Mouse (Mus musculus) heart, embryonic 13.5 days (tissue): ENCODE data around the gene Serpinb9b. TPM values are rescaled to one million over a fixed set of nuclear protein-coding genes. Genes with fewer than 3 reads are reported as not detected.
"Not testable (repeated sequence)": the region's sequence is repeated elsewhere in the genome, so short reads cannot be mapped to it uniquely, and the experiment has no call there.

Source experiments
- ATAC-seq: fragments of 200-750 bp; cut with Nextera tagmentation; 2 replicates; pipeline ENCODE4 v1.8.0; 2017; ENCODE audit warnings: moderate TSS enrichment; ENCODE audit not compliant: insufficient number of reproducible peaks, low FRiP score, low TSS enrichment; ENCODE audit errors: extremely low read depth
- H3K27ac ChIP-seq: fragments of 300-500 bp; sonication (generic); replicated peaks from 2 replicates; pipeline ENCODE4 v1.5.1; 2015; ENCODE audit warnings: moderate library complexity, mild to moderate bottlenecking, inconsistent platforms
- H3K27me3 ChIP-seq: fragments of 300-500 bp; sonication (generic); replicated peaks from 2 replicates; pipeline ENCODE4 v1.6.1; 2015; ENCODE audit warnings: mild to moderate bottlenecking, inconsistent platforms
- H3K36me3 ChIP-seq: fragments of 300-500 bp; sonication (generic); 2 replicates; pipeline ENCODE4 v1.6.1; 2015; ENCODE audit warnings: mild to moderate bottlenecking, inconsistent platforms
- H3K4me1 ChIP-seq: fragments of 300-500 bp; sonication (generic); 2 replicates; pipeline ENCODE4 v1.6.1; 2015; ENCODE audit warnings: inconsistent platforms
- H3K4me2 ChIP-seq: fragments of 300-500 bp; sonication (generic); 2 replicates; pipeline ENCODE4 v1.6.1; 2015; ENCODE audit warnings: inconsistent platforms, mild to moderate bottlenecking, moderate library complexity
- H3K4me3 ChIP-seq: fragments of 300-500 bp; sonication (generic); 2 replicates; pipeline ENCODE4 v1.5.1; 2015; ENCODE audit warnings: moderate library complexity, mild to moderate bottlenecking, inconsistent platforms
- H3K9ac ChIP-seq: fragments of 300-500 bp; sonication (generic); 2 replicates; pipeline ENCODE4 v1.6.1; 2015; ENCODE audit warnings: inconsistent platforms, mild to moderate bottlenecking, moderate library complexity
- H3K9me3 ChIP-seq: fragments of 300-500 bp; sonication (generic); 2 replicates; pipeline ENCODE4 v1.6.1; 2016; ENCODE audit warnings: inconsistent platforms
- whole genome bisulfite sequencing: fragments of 180-500 bp; shearing (Covaris S2); methylation state at CpG from one replicate; pipeline ENCODE4 v1.1.7; 2015; ENCODE audit warnings: mixed read lengths; 5-methylcytosine and 5-hydroxymethylcytosine counted together
- polyA plus RNA-seq: library from polyadenylated mRNA; unstranded; fragments of >200 nt; fragmentation: Nextera tagmentation; extraction: Ambion mirVana; gene quantifications from 2 replicates; pipeline ENCODE4 v1.2.1, GENCODE M21; 2015

The Serpinb9b gene
- polyA plus RNA-seq, 1 experiment from 2014 or later, result 0.78 TPM

DNA sequence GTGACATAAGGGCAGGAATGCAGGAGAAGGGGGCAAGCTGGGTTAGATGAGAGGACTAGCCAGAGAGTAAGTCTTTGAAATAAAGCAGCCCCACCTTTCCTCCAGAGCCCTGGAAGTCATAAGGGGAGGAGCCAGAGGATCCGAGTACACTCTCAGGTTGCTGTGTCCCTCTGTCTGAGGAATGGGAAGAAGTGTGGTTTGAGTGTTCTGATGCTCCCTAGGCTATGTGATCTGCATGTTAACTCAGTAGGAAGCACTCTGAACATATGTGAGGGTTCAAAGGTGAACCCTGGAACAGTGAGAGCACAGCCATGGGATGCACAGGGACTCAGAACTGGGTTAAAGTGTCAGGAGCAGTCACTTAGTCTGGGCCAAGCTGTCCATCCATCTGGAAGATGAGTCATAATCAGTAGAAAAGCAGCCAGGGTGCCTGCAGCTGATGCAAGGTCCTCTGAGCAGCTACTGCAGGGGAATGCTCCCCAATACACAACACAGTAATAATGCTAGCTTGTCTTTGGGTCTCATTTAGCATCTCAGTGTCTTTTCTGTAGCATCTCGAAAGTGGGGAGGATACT, 21.6 kb upstream of the Serpinb9b start:
- H3K4me2 ChIP-seq, result peak overlapping the region; percentile 76
- no peak for ATAC-seq

GRCm38 (mm10) chr13:33006555-33006954, 20.7 kb upstream of the Serpinb9b start:
- H3K27ac ChIP-seq, result no peak overlapping the region
- H3K4me2 ChIP-seq, result no peak overlapping the region
- H3K36me3 ChIP-seq, result peaks cover 26% of the 10 kb centered on the region
- no peaks in the 10 kb centered on the region for H3K9me3 ChIP-seq
- no peak for ATAC-seq
- H3K4me3 ChIP-seq, result no peak overlapping the region
- no peak overlapping the region for H3K9ac ChIP-seq
- H3K27me3 ChIP-seq, result no peaks in the 10 kb centered on the region
- H3K4me1 ChIP-seq, result peaks cover 26% of the 10 kb centered on the region
- WGBS, result 69% methylated on average over 3 of the region's 3 CpGs

More for the DNA sequence above, 21.6 kb upstream of the Serpinb9b start:
- no peaks in the 10 kb centered on the region for H3K9me3 ChIP-seq
- H3K9ac ChIP-seq, result 0 out of 2 replicates have a peak overlapping the region, but pooled peaks have one; percentile 83
- H3K4me1 ChIP-seq, result peaks cover 26% of the 10 kb centered on the region
- H3K27ac ChIP-seq, result no peak overlapping the region; the same call in 1 of the 2 replicates
- no peaks in the 10 kb centered on the region for H3K27me3 ChIP-seq
- H3K4me3 ChIP-seq, result no peak overlapping the region
- WGBS, result 63% methylated on average over 2 of the region's 2 CpGs
- H3K36me3 ChIP-seq, result peaks cover 23% of the 10 kb centered on the region

GRCm38 (mm10) chr13:33012395-33012794, 14.8 kb upstream of the Serpinb9b start:
- ATAC-seq, result no peak
- H3K27me3 ChIP-seq, result no peaks in the 10 kb centered on the region
- H3K27ac ChIP-seq, result no peak overlapping the region
- H3K4me3 ChIP-seq, result no peak overlapping the region
- H3K4me2 ChIP-seq, result no peak overlapping the region
- WGBS, result 45% methylated on average over 1 of the region's 1 CpGs
- no peaks in the 10 kb centered on the region for H3K4me1 ChIP-seq
- no peak overlapping the region for H3K9ac ChIP-seq
- no peaks in the 10 kb centered on the region for H3K9me3 ChIP-seq
- H3K36me3 ChIP-seq, result peaks cover 52% of the 10 kb centered on the region

DNA sequence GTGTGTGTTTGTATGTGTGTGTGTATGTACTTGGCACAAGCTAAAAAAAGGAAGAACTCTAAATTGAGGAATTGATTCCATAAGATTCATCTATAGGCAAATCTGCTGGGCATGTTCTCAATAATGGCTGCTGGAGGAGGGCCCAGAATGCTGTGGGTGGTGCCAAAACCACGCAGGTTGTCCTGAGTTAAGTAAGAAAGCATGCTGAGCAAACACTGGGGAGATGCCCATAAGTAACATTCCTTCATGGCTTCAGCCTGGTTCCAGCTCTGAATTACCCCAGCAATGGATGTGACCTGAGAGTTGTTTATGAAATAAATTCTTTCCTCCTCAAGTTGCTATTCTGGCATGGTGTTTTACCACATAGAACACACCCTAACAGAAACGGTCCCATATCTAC, 13.9 kb upstream of the Serpinb9b start:
- Histone ChIP-seq H3K9me3 (no peaks in the 10 kb centered on the region), H3K27me3 (no peaks in the 10 kb centered on the region), H3K4me1 (no peaks in the 10 kb centered on the region), H3K27ac (no peak overlapping the region), H3K9ac (no peak overlapping the region), H3K4me2 (no peak overlapping the region), H3K4me3 (no peak overlapping the region), H3K36me3 (peaks cover 50% of the 10 kb centered on the region)
- ATAC-seq, result no peak
- WGBS, result 62% methylated on average over 2 of the region's 2 CpGs

DNA sequence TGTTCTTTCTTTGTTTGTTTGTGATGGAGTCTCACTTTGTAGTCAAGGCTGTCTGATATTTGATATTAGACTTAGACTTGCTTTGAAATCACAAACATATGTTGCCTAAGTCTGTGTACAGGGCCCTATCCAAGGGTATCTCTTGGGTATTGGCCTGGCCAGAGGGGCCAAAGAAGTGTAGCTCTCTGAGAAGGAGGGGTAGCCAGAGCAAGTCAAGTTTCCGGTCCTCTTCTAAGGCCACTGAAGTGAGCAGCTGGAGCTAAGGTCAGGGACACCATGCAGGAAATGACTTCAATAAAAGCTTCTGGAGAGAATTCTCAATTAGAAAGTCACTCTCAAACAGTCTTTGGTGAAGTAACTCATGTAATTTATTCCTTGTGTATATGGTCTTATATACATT, 4.8 kb upstream of the Serpinb9b start:
- no peak overlapping the region for H3K4me3 ChIP-seq
- H3K4me2 ChIP-seq, result no peak overlapping the region
- no peak for ATAC-seq
- H3K27me3 ChIP-seq, result no peaks in the 10 kb centered on the region
- peaks cover 6% of the 10 kb centered on the region; the same call in 1 of the 2 replicates for H3K4me1 ChIP-seq
- peaks cover 7% of the 10 kb centered on the region for H3K9me3 ChIP-seq
- H3K9ac ChIP-seq, result no peak overlapping the region
- WGBS, result 79% methylated on average over 1 of the region's 1 CpGs
- no peak overlapping the region for H3K27ac ChIP-seq
- 0 out of 2 replicates have a peak, but pooled peaks cover 3% of the 10 kb centered on the region for H3K36me3 ChIP-seq

DNA sequence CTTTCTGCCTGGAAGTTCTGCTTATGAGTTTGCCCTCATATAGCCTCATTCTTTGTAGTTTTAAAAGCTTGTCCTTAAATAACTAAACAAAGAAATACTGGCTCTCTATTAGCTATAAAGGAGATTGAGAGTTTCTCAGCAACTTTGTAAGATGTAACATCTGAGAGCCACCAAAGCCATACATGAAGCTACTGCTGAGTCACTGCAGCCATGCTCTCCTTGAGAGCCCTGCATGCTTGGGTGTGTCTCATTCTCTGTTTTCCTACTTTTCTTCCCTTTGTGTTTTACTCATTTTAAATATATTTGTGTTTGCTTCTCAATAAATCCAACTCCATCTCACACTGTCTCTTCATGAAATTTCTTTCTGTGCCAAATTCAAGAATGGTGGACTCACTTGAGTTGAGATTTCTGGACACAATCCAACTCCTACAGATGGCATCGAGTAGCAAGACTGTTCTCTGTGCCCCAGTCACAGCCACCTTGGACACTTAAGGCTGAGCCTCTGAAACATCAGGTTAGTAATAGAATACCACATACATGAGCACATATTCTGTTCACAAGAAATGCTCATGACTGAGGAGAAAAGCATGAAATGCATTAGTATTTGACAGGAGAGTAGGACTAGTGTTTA, 674 bp upstream of the Serpinb9b start:
- no peak overlapping the region for H3K4me3 ChIP-seq
- no peaks in the 10 kb centered on the region for H3K9me3 ChIP-seq
- H3K27ac ChIP-seq, result no peak overlapping the region
- H3K27me3 ChIP-seq, result no peaks in the 10 kb centered on the region
- no peak overlapping the region for H3K9ac ChIP-seq
- peaks cover 27% of the 10 kb centered on the region for H3K4me1 ChIP-seq
- H3K36me3 ChIP-seq, result no peaks in the 10 kb centered on the region
- no peak for ATAC-seq
- 57% methylated on average over 1 of the region's 1 CpGs for WGBS
- H3K4me2 ChIP-seq, result no peak overlapping the region

DNA sequence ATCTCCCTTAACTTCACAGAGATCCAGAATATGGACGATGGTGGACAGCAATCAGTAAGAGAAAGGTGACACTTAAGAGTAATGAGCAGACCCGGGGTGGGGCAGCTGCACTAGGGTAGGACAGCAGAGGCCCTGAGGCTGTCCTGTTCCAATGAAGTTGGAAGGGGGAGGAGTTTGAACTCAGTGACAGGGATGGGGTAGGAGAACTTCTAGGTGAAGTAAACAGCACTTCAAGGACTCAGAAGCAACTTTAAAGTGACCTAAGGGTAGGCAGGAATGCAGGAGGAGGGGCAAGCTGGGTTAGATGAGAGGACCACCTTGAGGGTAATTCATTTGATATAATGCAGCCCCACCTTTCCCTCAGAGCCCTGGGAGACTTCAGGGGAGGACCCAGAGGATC, 930 bp downstream of the Serpinb9b start:
- Histone ChIP-seq H3K27ac (no peak overlapping the region), H3K4me3 (no peak overlapping the region), H3K27me3 (no peaks in the 10 kb centered on the region), H3K9me3 (no peaks in the 10 kb centered on the region), H3K36me3 (no peaks in the 10 kb centered on the region), H3K9ac (no peak overlapping the region), H3K4me1 (peaks cover 27% of the 10 kb centered on the region), H3K4me2 (no peak overlapping the region)
- no peak for ATAC-seq
- 29% methylated on average over 2 of the region's 2 CpGs for WGBS

DNA sequence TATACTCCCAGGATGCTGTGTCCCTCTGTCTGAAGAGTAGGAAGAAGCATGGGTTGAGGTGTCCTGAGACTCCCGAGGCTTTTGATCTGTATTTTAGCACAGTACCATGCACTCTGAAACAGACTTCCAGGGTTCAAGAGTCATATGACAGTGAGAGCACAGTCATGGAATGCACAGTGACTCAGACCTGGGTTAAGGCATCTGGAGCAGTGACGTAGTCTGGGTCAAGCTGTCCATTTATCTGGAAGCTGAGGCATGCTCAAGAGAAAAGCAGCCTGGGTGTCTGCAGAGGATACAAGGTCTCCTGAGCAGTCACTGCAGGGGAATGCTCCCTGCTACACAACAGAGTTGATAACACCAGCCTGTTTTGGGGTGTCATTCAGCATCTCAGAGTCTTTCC, 1.3 kb downstream of the Serpinb9b start:
- WGBS, result 25% methylated on average over 2 of the region's 2 CpGs
- H3K9me3 ChIP-seq, result no peaks in the 10 kb centered on the region

DNA sequence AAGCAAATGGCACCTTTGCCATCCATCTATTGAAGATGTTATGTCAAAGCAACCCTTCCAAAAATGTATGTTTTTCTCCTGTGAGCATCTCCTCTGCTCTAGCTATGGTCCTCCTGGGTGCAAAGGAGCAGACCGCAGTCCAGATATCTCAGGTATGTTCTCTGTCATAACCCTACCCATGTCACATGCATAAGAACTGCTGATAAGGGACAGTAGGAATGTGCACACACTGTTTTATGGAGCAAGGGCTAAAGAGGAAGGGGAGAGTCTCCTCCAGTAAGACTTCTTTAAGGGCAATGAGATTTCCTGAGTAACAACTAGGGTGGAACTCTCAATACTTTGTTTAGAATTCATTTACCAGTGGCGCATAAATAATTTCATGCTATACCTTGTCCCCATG, 2.3 kb downstream of the Serpinb9b start:
- not testable (repeated sequence) for H3K4me2 ChIP-seq, H3K9ac ChIP-seq, H3K36me3 ChIP-seq, H3K27ac ChIP-seq, H3K4me3 ChIP-seq, H3K27me3 ChIP-seq, H3K9me3 ChIP-seq, ATAC-seq
- peaks cover 27% of the 10 kb centered on the region for H3K4me1 ChIP-seq
- 81% methylated on average over 2 of the region's 2 CpGs for WGBS

More for the DNA sequence above, 1.3 kb downstream of the Serpinb9b start:
- Histone ChIP-seq H3K4me1 (peaks cover 27% of the 10 kb centered on the region), H3K4me3 (no peak overlapping the region), H3K4me2 (no peak overlapping the region), H3K27ac (no peak overlapping the region), H3K27me3 (no peaks in the 10 kb centered on the region), H3K36me3 (no peaks in the 10 kb centered on the region), H3K9ac (no peak overlapping the region)
- ATAC-seq, result 0 out of 2 replicates have a peak, but pooled peaks have one; percentile 14

- peaks cover 27% of the 10 kb centered on the region for H3K4me1 ChIP-seq
- H3K4me2 ChIP-seq, result no peak overlapping the region
- no peak overlapping the region for H3K27ac ChIP-seq
- 78% methylated on average over 2 of the region's 3 CpGs for WGBS
- no peaks in the 10 kb centered on the region for H3K27me3 ChIP-seq
- H3K36me3 ChIP-seq, result no peaks in the 10 kb centered on the region
- H3K4me3 ChIP-seq, result no peak overlapping the region
- no peak for ATAC-seq
- H3K9ac ChIP-seq, result no peak overlapping the region
- no peaks in the 10 kb centered on the region for H3K9me3 ChIP-seq
Observed at GRCm38 (mm10) chr13:33030281-33030680, 3.1 kb downstream of the Serpinb9b start.

DNA sequence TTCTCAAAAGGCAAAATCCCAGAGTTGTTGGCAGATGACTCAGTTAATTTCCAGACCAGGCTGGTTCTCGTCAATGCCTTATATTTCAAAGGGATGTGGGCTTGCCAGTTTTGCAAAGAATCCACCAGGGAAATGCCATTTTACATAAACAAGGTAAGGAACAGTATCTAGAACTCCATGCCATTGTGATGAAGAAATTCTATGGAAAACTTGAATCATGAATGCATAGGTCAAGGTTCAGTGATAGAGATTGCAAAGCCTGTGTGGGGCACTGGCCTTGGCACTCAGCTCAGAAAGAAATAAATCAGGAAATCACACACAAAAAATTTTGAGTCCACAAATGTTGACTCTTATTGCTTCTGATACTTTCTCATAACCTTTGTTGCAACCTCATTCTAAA, 8.3 kb downstream of the Serpinb9b start:
- no peaks in the 10 kb centered on the region for H3K27me3 ChIP-seq
- no peak overlapping the region for H3K4me3 ChIP-seq
- H3K9me3 ChIP-seq, result peaks cover 5% of the 10 kb centered on the region; the same call in 1 of the 2 replicates
- no peaks in the 10 kb centered on the region for H3K4me1 ChIP-seq
- no peak overlapping the region for H3K9ac ChIP-seq
- no peak for ATAC-seq
- no peaks in the 10 kb centered on the region for H3K36me3 ChIP-seq
- no peak overlapping the region for H3K27ac ChIP-seq
- no peak overlapping the region for H3K4me2 ChIP-seq
- 55% methylated on average over 1 of the region's 1 CpGs for WGBS

GRCm38 (mm10) chr13:33043542-33043941, 16.3 kb downstream of the Serpinb9b start:
- Histone ChIP-seq H3K4me2 (no peak overlapping the region), H3K36me3 (no peaks in the 10 kb centered on the region), H3K27me3 (no peaks in the 10 kb centered on the region), H3K4me3 (no peak overlapping the region), H3K27ac (no peak overlapping the region), H3K9ac (no peak overlapping the region), H3K9me3 (peaks cover 3% of the 10 kb centered on the region; the same call in 1 of the 2 replicates), H3K4me1 (no peaks in the 10 kb centered on the region)
- 92% methylated on average over 3 of the region's 3 CpGs for WGBS
- no peak for ATAC-seq
